Mouse (Mus musculus) limb, embryonic 12.5 days (tissue): ENCODE measurements at regions not wholly inside any gene's neighbourhood (a gene's known extent, or its start where the extent isn't known, plus 50 kb on each side); places are given as distances from the start of the nearest gene placed in this dataset.
A peak's percentile ranks its signal among the peaks of the same experiment; 100 is the strongest.

Experiments
- ATAC-seq: fragments of 200-750 bp; cut with Nextera tagmentation; 2 replicates; pipeline ENCODE4 v1.8.0; 2017; ENCODE audit warnings: low read depth, moderate TSS enrichment; ENCODE audit not compliant: insufficient number of reproducible peaks, insufficient read depth, low FRiP score, low TSS enrichment
- H3K27ac ChIP-seq: fragments of 300-500 bp; sonication (generic); 2 replicates; pipeline ENCODE4 v1.5.1; 2016; ENCODE audit warnings: mild to moderate bottlenecking, moderate library complexity
- H3K27me3 ChIP-seq: fragments of 300-500 bp; sonication (generic); 2 replicates; pipeline ENCODE4 v1.6.1; 2016; ENCODE audit warnings: mild to moderate bottlenecking, moderate library complexity
- H3K36me3 ChIP-seq: fragments of 300-500 bp; sonication (generic); 2 replicates; pipeline ENCODE4 v1.6.1; 2016; ENCODE audit warnings: mild to moderate bottlenecking, moderate library complexity
- H3K4me1 ChIP-seq: fragments of 300-500 bp; sonication (generic); replicated peaks from 2 replicates; pipeline ENCODE4 v1.6.1; 2016
- H3K4me2 ChIP-seq: fragments of 300-500 bp; sonication (generic); 2 replicates; pipeline ENCODE4 v1.6.1; 2016; ENCODE audit warnings: mild to moderate bottlenecking, moderate library complexity
- H3K4me3 ChIP-seq: fragments of 300-500 bp; sonication (generic); replicated peaks from 2 replicates; pipeline ENCODE4 v1.5.1; 2016; ENCODE audit warnings: mild to moderate bottlenecking
- H3K9ac ChIP-seq: fragments of 300-500 bp; sonication (generic); replicated peaks from 2 replicates; pipeline ENCODE4 v1.6.1; 2016; ENCODE audit warnings: mild to moderate bottlenecking, moderate library complexity
- H3K9me3 ChIP-seq: fragments of 300-500 bp; sonication (generic); 2 replicates; pipeline ENCODE4 v1.6.1; 2016; ENCODE audit warnings: mild to moderate bottlenecking, moderate library complexity
- WGBS: fragments of 180-500 bp; shearing (Covaris S2); methylation state at CpG from one replicate; pipeline ENCODE4 v1.1.7; 2016; 5-methylcytosine and 5-hydroxymethylcytosine counted together

DNA sequence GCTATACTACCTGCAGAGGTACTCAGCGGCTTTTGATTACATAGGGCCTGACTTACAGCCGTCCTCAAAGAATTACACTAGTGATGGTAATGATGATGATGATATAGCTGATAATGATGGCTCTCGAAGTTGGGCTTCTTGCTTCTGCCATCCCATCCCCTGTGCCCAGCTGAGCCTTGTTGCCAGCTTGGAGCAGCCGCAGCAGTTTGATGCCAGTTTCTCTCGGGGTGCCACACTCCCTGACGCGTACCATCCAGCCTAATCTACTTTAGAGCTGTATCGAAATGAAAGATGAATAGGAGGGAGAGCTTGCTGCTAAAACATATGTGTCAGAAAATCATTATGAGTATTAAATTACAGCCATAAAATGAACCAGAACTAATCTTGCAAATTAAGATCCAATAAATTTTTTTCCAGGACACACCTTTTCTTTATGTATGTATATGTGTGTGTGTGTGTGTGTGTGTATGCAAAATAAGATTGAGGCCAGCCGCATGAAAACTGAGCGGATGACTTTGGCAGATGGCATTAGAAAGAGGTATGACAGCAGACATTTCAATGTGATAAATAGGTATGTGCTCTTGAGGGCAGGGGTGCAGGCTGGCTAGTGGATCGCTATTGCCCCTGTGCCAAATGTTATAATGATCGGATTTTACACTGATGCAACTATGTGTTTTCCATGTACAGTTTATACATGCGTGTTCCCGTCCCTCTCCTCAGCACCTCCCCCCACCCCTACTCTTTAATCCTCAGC, 443.3 kb downstream of the Cd83 start:
- no peak for ATAC-seq
- Histone ChIP-seq H3K36me3 (no peaks in the 10 kb centered on the region), H3K9ac (no peak overlapping the region), H3K9me3 (0 out of 2 replicates have a peak, but pooled peaks cover 13% of the 10 kb centered on the region), H3K4me2 (no peak overlapping the region), H3K27ac (no peak overlapping the region), H3K4me3 (no peak overlapping the region), H3K4me1 (peaks cover 51% of the 10 kb centered on the region), H3K27me3 (no peaks in the 10 kb centered on the region; the same call in 1 of the 2 replicates)
- 72% methylated on average over 14 of the region's 14 CpGs for whole genome bisulfite sequencing

DNA sequence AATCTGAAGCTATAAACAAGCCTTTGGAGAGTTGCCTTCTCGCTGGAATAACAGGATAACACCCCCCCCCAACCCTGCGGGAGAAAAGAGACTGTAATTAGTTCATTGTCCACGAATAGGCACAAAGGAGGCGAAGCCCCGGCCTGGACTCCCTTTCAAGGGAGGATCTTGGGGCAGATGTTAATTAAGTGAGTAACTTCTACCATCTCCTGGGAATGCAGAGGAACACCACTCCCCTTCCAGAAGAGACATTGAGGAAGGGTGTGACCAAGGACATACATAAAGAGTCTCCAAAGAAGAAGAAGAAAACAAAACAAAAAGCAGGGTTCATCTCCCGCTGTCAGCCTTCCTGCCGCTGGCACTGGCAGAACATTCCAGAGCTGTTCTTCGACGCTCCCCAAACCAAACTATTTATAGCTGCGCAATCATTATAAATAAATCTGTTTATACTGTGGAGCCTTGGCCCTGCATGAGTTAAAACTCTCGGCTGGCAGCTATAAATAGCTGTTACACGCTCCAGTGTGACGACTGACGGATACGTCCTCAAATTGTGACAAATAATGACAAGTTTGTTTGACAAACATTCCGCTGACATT, 444.1 kb downstream of the Cd83 start:
- WGBS = 12% methylated on average over 16 of the region's 16 CpGs
- Histone ChIP-seq H3K36me3 (no peaks in the 10 kb centered on the region), H3K9me3 (0 out of 2 replicates have a peak, but pooled peaks cover 13% of the 10 kb centered on the region), H3K9ac (no peak overlapping the region; the same call in 1 of the 2 replicates), H3K4me3 (no peak overlapping the region), H3K4me1 (peaks cover 59% of the 10 kb centered on the region), H3K27ac (peak overlapping the region; percentile 36; the same call in 1 of the 2 replicates), H3K4me2 (peak overlapping the region; percentile 37), H3K27me3 (no peaks in the 10 kb centered on the region; the same call in 1 of the 2 replicates)
- ATAC-seq = no peak

DNA sequence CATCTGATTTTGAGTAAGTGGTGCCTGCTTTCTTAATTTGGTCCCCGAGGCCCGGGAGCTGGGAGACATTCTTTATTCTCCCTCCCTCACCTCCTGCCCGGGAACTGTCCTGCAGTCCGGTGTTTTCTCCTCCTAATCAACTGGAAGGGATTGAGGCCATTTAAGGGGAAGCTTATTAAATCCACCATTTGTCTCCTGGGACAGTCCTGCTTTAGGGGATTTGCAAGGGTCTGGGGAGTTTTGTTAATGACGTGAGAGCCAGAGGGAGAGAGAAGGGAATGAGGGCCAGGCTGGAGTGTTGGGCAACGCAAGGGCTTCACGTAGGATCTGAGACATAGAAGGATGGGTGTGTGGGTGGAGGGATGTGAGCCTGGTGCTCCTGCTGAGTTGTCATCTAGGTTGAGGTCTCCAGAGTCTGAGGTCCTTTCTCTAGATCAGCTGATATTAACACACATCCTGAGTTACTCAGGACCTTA, 444.6 kb downstream of the Cd83 start:
- Histone ChIP-seq H3K27me3 (no peaks in the 10 kb centered on the region; the same call in 1 of the 2 replicates), H3K4me2 (peak overlapping the region; percentile 37), H3K4me3 (no peak overlapping the region), H3K9me3 (0 out of 2 replicates have a peak, but pooled peaks cover 11% of the 10 kb centered on the region), H3K9ac (no peak overlapping the region), H3K4me1 (peaks cover 63% of the 10 kb centered on the region), H3K27ac (peak overlapping the region; percentile 36; the same call in 1 of the 2 replicates), H3K36me3 (no peaks in the 10 kb centered on the region)
- 0% methylated on average over 7 of the region's 7 CpGs for WGBS
- no peak for ATAC-seq

DNA sequence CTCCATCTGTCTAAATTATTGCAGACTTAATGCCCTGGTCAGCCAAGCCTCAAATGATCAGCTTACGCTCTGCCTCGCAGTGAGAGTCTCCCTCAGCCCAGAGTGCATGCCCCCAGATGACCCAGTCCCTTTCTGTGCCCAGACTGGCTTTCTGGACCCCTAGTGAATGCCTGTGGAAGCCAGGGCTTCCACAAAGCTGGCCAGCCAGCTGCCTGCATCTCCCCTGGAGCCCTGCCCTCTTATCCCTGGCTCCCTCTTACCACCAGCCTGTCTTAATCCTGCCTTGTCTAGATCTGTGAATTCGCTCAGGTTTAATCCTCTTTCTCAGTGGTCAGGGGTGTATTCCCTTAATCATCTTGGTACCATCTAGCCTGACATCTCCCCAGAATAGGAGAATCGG, 446.8 kb downstream of the Cd83 start:
- Histone ChIP-seq H3K4me1 (peaks cover 63% of the 10 kb centered on the region), H3K9ac (no peak overlapping the region), H3K9me3 (no peaks in the 10 kb centered on the region), H3K27ac (peak overlapping the region; percentile 76), H3K36me3 (no peaks in the 10 kb centered on the region), H3K4me2 (0 out of 2 replicates have a peak overlapping the region, but pooled peaks have one; percentile 21), H3K27me3 (no peaks in the 10 kb centered on the region; the same call in 1 of the 2 replicates), H3K4me3 (no peak overlapping the region)
- ATAC-seq = no peak
- 30% methylated on average over 4 of the region's 4 CpGs for WGBS

DNA sequence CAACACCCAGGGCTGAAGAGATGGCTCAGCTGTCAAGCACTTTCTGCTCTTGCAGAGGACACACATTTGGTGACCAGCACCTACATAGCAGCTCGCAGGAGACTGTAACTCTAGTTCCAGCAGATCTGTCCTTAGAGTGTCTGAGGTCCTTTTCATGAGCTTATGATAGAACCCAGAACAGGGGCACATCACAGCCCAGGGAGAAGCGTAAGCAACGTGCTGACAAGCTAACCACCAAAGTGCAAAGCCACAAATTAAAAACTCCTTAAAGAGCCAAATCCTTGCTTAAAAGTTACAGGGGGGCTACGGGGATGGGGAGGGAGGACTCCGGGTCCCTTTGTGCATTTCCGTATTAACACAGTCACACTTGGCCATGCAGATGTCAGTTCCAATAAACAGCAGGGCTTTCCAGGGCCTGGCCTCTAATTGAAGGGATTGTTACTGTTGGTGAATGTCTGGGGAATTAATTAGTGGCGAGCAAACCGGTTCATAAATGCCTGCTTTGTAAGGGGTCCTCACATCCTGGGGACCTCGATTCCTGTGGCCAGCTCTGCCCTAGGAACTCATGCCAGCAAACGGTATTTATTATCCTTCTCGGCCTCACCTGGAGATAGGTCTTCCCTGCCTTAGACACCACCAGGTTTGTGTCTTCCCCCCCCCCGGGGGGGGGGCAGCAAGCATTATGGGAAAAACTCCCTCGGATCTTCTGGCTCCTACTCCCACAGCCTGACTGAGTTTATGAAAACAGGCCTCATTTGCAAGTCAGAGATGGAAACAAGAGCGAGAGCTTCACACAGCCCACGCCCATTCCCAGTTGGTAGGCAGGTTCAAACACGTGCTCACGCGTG, 447.5 kb downstream of the Cd83 start:
- H3K4me1 ChIP-seq = peaks cover 63% of the 10 kb centered on the region
- WGBS = 14% methylated on average over 18 of the region's 18 CpGs
- no peaks in the 10 kb centered on the region for H3K36me3 ChIP-seq
- 0 out of 2 replicates have a peak overlapping the region, but pooled peaks have one; percentile 21 for H3K4me2 ChIP-seq
- peak overlapping the region; percentile 76 for H3K27ac ChIP-seq
- H3K9me3 ChIP-seq = no peaks in the 10 kb centered on the region
- peak; percentile 54; the same call in 1 of the 2 replicates for ATAC-seq
- H3K4me3 ChIP-seq = no peak overlapping the region
- no peak overlapping the region for H3K9ac ChIP-seq
- no peaks in the 10 kb centered on the region; the same call in 1 of the 2 replicates for H3K27me3 ChIP-seq

DNA sequence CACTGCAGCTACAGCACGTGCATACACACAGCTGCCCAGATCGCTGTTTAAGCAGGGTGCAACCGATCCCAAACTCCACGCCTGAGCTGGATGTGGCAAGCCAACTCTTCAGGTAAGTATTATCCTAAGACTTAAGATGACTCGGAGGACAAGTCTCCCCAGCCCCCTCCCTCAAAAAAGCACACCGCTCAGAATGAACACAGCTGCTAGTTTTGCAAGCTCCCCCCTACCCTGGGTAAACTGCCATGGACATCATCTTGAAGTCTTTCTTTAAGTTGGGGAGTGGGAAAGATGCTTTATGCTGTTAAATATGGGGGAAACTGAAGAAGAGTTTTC, 448.1 kb downstream of the Cd83 start:
- ATAC-seq = no peak

DNA sequence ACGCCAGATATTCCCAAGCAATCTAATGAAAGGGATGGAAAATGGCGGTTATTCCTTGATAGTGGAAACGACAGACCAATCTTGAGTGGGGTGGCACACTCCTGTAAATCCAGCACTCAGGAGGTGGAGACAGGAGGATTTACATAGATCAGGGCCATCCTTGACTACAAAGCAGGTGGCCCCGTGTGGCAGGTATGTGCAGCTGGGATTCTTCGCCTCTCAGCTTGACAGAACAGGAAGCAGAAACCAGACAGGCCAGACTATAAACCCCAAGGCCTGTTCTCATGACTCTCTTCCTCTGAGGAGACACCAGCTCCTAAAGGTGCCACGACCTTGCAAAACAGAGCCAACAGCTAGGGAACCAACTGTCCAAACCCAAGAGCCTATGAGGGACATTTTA, 449.7 kb downstream of the Cd83 start:
- Histone ChIP-seq H3K27ac (no peak overlapping the region), H3K27me3 (no peaks in the 10 kb centered on the region; the same call in 1 of the 2 replicates), H3K36me3 (no peaks in the 10 kb centered on the region), H3K4me2 (no peak overlapping the region), H3K4me3 (no peak overlapping the region), H3K4me1 (peaks cover 57% of the 10 kb centered on the region), H3K9ac (no peak overlapping the region), H3K9me3 (no peaks in the 10 kb centered on the region)
- no peak for ATAC-seq
- 74% methylated on average over 6 of the region's 6 CpGs for WGBS

More for the DNA sequence above, 448.1 kb downstream of the Cd83 start:
- no peak overlapping the region for H3K4me3 ChIP-seq
- peaks cover 61% of the 10 kb centered on the region for H3K4me1 ChIP-seq
- H3K27ac ChIP-seq = peak overlapping the region; percentile 76
- H3K9me3 ChIP-seq = no peaks in the 10 kb centered on the region
- no peaks in the 10 kb centered on the region for H3K36me3 ChIP-seq
- no peaks in the 10 kb centered on the region; the same call in 1 of the 2 replicates for H3K27me3 ChIP-seq
- 50% methylated on average over 6 of the region's 6 CpGs for WGBS
- H3K9ac ChIP-seq = no peak overlapping the region; the same call in 1 of the 2 replicates
- 0 out of 2 replicates have a peak overlapping the region, but pooled peaks have one; percentile 2 for H3K4me2 ChIP-seq

DNA sequence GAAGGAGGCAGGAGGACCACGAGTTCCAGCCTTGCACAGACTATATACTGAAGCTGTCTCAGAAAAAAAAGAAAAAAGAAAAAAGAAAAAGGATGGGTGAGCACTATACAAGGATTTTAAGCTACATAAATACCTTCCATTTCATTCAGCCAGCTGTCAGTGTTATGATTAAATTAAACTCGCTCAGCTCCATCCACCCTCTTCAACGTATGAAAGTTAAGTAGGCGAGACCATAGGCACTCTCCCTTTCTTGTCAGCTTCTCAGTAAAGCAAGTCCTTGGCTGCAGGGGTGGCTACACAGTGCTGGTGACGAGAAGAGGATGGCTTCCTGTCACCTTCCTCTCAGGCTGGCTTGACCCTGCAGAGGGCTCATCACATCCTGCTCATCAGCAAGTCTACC, 450.7 kb downstream of the Cd83 start:
- ATAC-seq = no peak
- H3K27me3 ChIP-seq = no peaks in the 10 kb centered on the region; the same call in 1 of the 2 replicates
- H3K4me1 ChIP-seq = peaks cover 49% of the 10 kb centered on the region
- H3K9me3 ChIP-seq = no peaks in the 10 kb centered on the region
- no peak overlapping the region for H3K27ac ChIP-seq
- no peak overlapping the region for H3K9ac ChIP-seq
- WGBS = 84% methylated on average over 5 of the region's 5 CpGs
- no peak overlapping the region for H3K4me3 ChIP-seq
- H3K36me3 ChIP-seq = no peaks in the 10 kb centered on the region
- H3K4me2 ChIP-seq = no peak overlapping the region

DNA sequence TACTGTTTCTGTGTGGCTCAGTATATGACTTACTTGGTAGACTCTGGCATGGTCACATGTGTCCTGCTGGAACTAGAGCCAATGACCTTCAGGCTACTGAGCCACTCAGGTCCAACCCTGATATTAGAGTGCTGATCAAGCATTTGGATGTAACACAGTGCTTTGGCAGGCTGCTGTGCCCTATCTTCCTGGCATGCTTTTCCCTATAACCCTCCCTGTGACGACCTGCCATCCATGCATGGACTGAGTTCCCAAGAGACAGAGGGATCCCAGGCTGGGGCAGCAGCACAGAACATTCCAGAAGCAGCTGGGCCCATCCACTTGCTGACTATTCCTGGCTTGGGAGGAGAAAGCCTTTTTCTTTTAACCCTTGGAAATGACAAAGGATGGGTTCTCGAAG, 451.4 kb downstream of the Cd83 start:
- Histone ChIP-seq H3K27me3 (no peaks in the 10 kb centered on the region), H3K4me3 (no peak overlapping the region), H3K4me2 (no peak overlapping the region), H3K27ac (no peak overlapping the region), H3K36me3 (no peaks in the 10 kb centered on the region), H3K9me3 (no peaks in the 10 kb centered on the region), H3K9ac (no peak overlapping the region), H3K4me1 (peaks cover 43% of the 10 kb centered on the region)
- WGBS = 85% methylated on average over 2 of the region's 2 CpGs
- no peak for ATAC-seq

DNA sequence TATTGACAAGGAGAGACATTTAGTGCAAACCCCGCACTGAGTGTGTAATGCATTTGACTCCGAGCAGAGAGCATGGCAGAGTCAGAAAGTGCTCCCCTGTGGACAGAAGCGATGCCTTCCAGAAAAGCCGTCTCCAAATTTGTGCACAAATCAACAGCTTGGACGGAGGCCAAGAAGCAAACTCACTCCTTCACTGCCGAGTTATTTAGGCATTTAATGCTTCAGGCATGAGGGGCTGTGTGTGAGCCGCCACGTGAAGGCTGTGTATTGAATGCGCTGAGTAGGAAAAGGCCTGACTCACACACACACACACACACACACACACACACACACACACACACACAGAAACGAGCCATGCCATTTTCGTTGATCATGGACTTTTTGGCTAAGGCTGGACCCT, 453.7 kb downstream of the Cd83 start:
- Histone ChIP-seq H3K36me3 (no peaks in the 10 kb centered on the region), H3K4me2 (no peak overlapping the region), H3K9me3 (no peaks in the 10 kb centered on the region), H3K27me3 (no peaks in the 10 kb centered on the region), H3K4me3 (no peak overlapping the region), H3K4me1 (peaks cover 19% of the 10 kb centered on the region), H3K9ac (no peak overlapping the region), H3K27ac (peak overlapping the region; percentile 72)
- peak; percentile 63; the same call in 1 of the 2 replicates for ATAC-seq
- 35% methylated on average over 11 of the region's 11 CpGs for WGBS

DNA sequence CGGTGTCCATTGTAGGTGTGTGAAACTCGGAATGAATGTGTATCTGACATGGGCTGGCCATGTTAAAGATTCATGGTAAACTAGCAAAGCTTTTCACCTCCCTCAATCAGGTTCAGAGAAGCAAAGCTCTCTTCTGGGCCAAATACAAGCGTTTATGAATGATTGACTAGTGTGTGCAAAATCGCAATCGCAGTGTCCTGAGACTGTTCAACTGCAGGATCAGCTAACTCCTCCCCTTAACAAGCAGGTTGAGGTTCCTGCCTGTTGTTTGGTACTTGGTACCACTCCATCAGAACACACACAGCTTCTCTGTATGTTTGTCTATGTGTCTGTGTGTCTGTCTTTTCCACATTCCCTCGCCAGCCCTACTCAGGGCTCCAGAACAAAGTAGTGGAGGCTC, 458.6 kb downstream of the Cd83 start:
- peaks cover 18% of the 10 kb centered on the region for H3K4me1 ChIP-seq
- no peaks in the 10 kb centered on the region for H3K36me3 ChIP-seq
- H3K4me2 ChIP-seq = no peak overlapping the region
- H3K27me3 ChIP-seq = no peaks in the 10 kb centered on the region
- H3K9ac ChIP-seq = no peak overlapping the region
- no peak overlapping the region for H3K27ac ChIP-seq
- 92% methylated on average over 6 of the region's 6 CpGs for WGBS
- H3K4me3 ChIP-seq = no peak overlapping the region
- no peaks in the 10 kb centered on the region for H3K9me3 ChIP-seq
- no peak for ATAC-seq
